Mouse (Mus musculus) testis, postnatal 10 days (tissue): ENCODE data around the gene Fgf11.

Experiments used
- DNase-seq: peaks from one replicate; pipeline ENCODE4 v3.0.0; 2021; ENCODE audit warnings: low spot score

The Fgf11 gene

DNA sequence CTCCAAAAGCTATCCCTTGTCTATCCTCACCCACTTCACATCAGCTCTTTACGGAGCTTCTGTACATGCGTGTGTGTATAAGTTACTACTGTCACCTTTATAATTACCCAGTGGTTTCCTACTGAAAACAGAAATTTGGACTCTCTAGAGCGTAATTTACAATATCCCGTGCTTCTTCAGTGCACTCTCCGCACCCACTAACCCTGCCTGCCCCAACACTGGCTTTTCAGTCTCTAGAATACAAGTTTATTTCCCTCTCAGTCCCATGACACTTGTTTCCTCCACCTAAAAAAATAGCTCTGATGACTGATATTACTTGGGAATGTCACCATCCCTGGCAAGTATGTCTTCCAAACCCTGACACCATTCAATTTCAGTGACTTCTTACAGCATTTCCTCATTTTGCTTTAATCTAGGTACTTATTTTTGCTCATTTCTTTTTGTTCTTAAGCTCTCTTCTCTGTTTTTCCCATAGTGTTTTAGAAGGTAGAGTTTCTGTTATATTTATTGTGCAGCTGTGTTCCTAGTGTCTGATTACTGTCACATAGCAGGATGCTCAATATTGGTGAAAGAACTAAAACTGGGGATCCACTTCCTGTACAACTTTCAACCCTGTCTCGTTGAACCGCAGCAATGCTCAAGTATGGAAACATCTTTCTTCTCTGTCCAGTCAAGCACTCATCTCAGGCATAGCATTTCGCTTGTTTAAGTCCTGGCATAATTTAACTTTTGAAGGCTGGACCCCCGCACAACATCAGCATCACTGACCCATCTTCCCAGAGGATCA is 44.2 kb downstream of the Fgf11 start:
- DNase-seq: no peak

DNA sequence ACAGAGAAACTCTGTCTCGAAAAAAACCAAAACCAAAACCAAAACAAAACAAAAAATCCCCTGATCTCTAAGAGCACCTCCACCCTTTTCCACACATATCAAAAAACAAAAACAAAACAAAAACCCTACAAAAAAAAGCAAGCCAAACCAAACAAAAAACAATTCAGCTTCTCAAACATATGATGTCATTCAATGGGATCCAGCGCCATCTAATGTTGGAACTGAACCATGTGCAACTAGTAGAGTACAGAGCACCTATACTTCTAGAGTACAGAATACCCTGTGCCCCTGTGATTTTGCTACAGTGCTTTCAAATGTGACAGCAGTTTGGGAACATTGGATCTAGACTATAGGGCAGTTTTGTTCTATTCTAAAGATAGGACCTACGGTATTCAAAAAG is 47.0 kb downstream of the Fgf11 start:
- DNase-seq: no peak

DNA sequence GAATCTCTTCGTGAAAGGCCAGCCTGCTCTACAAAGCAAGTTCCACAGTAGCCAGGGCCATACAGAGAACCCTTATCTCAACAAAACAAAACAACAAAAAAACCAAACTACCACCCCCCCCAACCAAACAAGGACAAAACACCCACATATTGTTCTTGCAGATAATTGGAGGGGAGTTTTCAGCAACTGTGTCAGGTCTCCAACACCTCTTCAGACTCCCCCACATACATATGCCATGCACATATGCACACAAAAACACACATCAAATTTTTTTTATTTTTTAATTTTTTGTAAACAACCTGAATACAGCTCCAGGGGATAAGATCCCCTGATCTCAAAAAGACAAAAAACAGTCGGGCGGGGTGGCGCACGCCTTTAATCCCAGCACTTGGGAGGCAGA is 47.4 kb downstream of the Fgf11 start:
- no peak for DNase-seq

DNA sequence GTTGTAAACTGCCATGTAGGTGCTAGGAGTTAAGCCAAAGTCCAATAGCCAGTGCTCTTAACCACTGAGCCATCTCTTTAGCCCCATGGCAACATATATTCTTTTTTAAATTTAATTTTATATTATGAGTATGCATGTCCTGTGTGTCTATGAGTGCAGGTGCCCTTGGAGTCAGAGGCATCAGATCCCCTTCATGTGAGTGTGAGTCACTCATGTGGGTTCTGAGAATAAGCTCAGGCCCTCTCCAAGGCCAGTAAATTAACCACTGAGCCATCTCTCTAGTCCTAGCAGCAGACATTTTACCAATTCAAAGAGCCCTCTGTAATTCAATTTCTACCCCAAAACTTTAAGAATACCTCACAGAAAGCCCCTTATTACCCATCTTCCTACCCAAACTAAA is 49.0 kb downstream of the Fgf11 start:
- no peak for DNase-seq

DNA sequence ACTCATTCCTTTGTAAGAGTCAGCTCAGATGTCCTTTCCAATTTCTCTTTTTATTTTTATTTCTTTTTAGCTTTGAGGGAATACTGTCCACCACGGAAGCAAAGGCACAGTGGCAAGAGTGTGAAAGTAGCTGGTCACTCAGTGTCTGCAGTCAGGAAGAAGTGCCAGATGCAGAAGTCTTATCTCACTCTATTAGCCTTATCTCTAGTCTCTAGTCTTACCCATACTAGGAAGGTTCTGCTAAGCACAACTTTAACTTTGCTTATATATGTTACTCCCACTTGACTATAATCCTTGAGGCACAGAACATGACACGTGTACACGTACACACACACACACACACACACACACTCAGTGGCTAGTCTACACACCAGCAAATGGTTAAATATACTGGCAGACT is 50.0 kb downstream of the Fgf11 start:
- no peak for DNase-seq
